Mouse (Mus musculus) liver, embryonic 14.5 days (tissue): ENCODE results near the gene Camk2n1. TPM values are rescaled to one million over a fixed set of nuclear protein-coding genes. Genes with fewer than 3 reads are reported as not detected.

Experiments
- ATAC-seq: fragments of 200-750 bp; cut with Nextera tagmentation; 2 replicates; pipeline ENCODE4 v1.8.0; 2017; ENCODE audit warnings: moderate number of reproducible peaks, mild to moderate bottlenecking, moderate library complexity; ENCODE audit not compliant: insufficient read depth
- DNase-seq, 3 experiments: peaks; one replicate each; pipeline ENCODE4 v3.0.0-alpha.2; 2012 to 2013; ENCODE audit warnings: low read depth in 3 of 3, low spot score in 3 of 3
- H3K27ac ChIP-seq: fragments of 300-500 bp; sonication (generic); 2 replicates; pipeline ENCODE4 v1.5.1; 2014; ENCODE audit warnings: moderate library complexity, mild to moderate bottlenecking, control low read depth, inconsistent platforms
- H3K27me3 ChIP-seq: fragments of 300-500 bp; sonication (generic); 2 replicates; pipeline ENCODE4 v1.6.1; 2014; ENCODE audit warnings: mild to moderate bottlenecking, low read length, moderate library complexity; ENCODE audit not compliant: control insufficient read depth, insufficient read depth
- H3K36me3 ChIP-seq: fragments of 300-500 bp; sonication (generic); replicated peaks from 2 replicates; pipeline ENCODE4 v1.6.1; 2014; ENCODE audit warnings: low read depth; ENCODE audit not compliant: control insufficient read depth, insufficient read depth
- H3K4me1 ChIP-seq, 2 experiments: fragments of 200-500 bp in 1 of 2; fragments of 300-500 bp in 1 of 2; sonication (generic) in 1 of 2; replicated peaks; 2 replicates each; pipeline ENCODE4 v1.6.1; 2012 to 2014; ENCODE audit warnings: antibody characterized with exemption in 1 of 2, inconsistent platforms in 1 of 2, low read length in 1 of 2; ENCODE audit not compliant: control insufficient read depth in 2 of 2, insufficient read depth in 2 of 2
- H3K4me2 ChIP-seq: fragments of 300-500 bp; sonication (generic); 2 replicates; pipeline ENCODE4 v1.6.1; 2014; ENCODE audit warnings: low read depth, mild to moderate bottlenecking, control low read depth, moderate library complexity
- H3K4me3 ChIP-seq, 2 experiments: fragments of 200-500 bp in 1 of 2; fragments of 300-500 bp in 1 of 2; sonication (generic) in 1 of 2; 2 replicates each; pipeline ENCODE4 v1.5.1; 2012 to 2014; ENCODE audit warnings: low read depth in 2 of 2, low read length in 2 of 2, mild to moderate bottlenecking in 2 of 2, control low read depth in 1 of 2, inconsistent platforms in 1 of 2, moderate library complexity in 1 of 2; ENCODE audit not compliant: insufficient read depth in 1 of 2
- H3K9ac ChIP-seq: fragments of 300-500 bp; sonication (generic); replicated peaks from 2 replicates; pipeline ENCODE4 v1.6.1; 2014; ENCODE audit warnings: mild to moderate bottlenecking, control low read depth, moderate library complexity
- H3K9me3 ChIP-seq: fragments of 300-500 bp; sonication (generic); 2 replicates; pipeline ENCODE4 v1.6.1; 2016; ENCODE audit warnings: low read length, mixed read lengths; ENCODE audit not compliant: control insufficient read depth
- CTCF ChIP-seq: IDR thresholded peaks from 2 replicates; pipeline ENCODE4 v1.5.1; 2016; ENCODE audit warnings: antibody characterized with exemption, low read depth, control low read depth
- EP300 ChIP-seq: IDR thresholded peaks from 2 replicates; pipeline ENCODE4 v1.6.1; 2016; ENCODE audit warnings: antibody characterized with exemption, low read depth
- WGBS: fragments of 180-500 bp; shearing (Covaris S2); extraction: QIAGEN DNeasy Blood & Tissue Kit; methylation state at CpG from one replicate; pipeline ENCODE4 v1.1.7; 2014; ENCODE audit not compliant: insufficient replicate concordance; 5-methylcytosine and 5-hydroxymethylcytosine counted together
- polyA plus RNA-seq, 2 experiments: library from polyadenylated mRNA; depleted of rRNA in 1 of 2; stranded (reverse) in 1 of 2; unstranded in 1 of 2; fragments of >200 nt; fragmentation: Nextera tagmentation in 1 of 2; extraction: Ambion mirVana in 1 of 2; gene quantifications; 2 replicates each; pipeline versions ENCODE4 v1.2.1 to v1.2.3; 2012 to 2014

Gene Camk2n1
- polyA plus RNA-seq, 2 experiments = 1.1 to 2.6 TPM

- TF ChIP-seq CTCF (no peak), EP300 (no peak)
- H3K9ac ChIP-seq = no peak overlapping the region; the same call in 1 of the 2 replicates
- WGBS = 1% methylated on average over 17 of the region's 17 CpGs
- H3K4me2 ChIP-seq = peak overlapping the region; percentile 50
- H3K9me3 ChIP-seq = no peaks in the 10 kb centered on the region
- peaks cover 67% of the 10 kb centered on the region for H3K27me3 ChIP-seq
- peak overlapping the region; percentile 39 to 57 for H3K4me3 ChIP-seq
- peaks cover 0 to 4% of the 10 kb centered on the region in 2 experiments; a peak in 2 of 4 replicates for H3K4me1 ChIP-seq
- no peak for DNase-seq
- no peak for ATAC-seq
- H3K36me3 ChIP-seq = no peaks in the 10 kb centered on the region
- H3K27ac ChIP-seq = no peak overlapping the region
These were observed 1.8 kb downstream of the Camk2n1 start for GRCm38 (mm10) chr4:138455956-138456341.

GRCm38 (mm10) chr4:138456536-138456935 is 2.4 kb downstream of the Camk2n1 start:
- Histone ChIP-seq H3K27me3 (peaks cover 62% of the 10 kb centered on the region), H3K4me2 (peak overlapping the region; percentile 50), H3K36me3 (no peaks in the 10 kb centered on the region), H3K9ac (no peak overlapping the region), H3K4me1 (peaks cover 0 to 4% of the 10 kb centered on the region in 2 experiments; a peak in 2 of 4 replicates), H3K9me3 (no peaks in the 10 kb centered on the region), H3K4me3 (peak overlapping the region; percentile 39 to 57), H3K27ac (no peak overlapping the region)
- WGBS = 7% methylated on average over 8 of the region's 8 CpGs
- ATAC-seq (no peak), DNase-seq (no peak)
- TF ChIP-seq CTCF = no peak
- no peak for TF ChIP-seq EP300

- no peak overlapping the region for H3K27ac ChIP-seq
- H3K36me3 ChIP-seq = no peaks in the 10 kb centered on the region
- WGBS = 26% methylated on average over 4 of the region's 4 CpGs
- DNase-seq = no peak
- H3K4me1 ChIP-seq = peaks cover 0 to 4% of the 10 kb centered on the region in 2 experiments; a peak in 2 of 4 replicates
- TF ChIP-seq CTCF (no peak), EP300 (no peak)
- H3K9ac ChIP-seq = no peak overlapping the region
- no peak for ATAC-seq
- no peaks in the 10 kb centered on the region for H3K9me3 ChIP-seq
- H3K4me2 ChIP-seq = no peak overlapping the region
- no peak overlapping the region for H3K4me3 ChIP-seq
- peaks cover 56% of the 10 kb centered on the region for H3K27me3 ChIP-seq
These were observed 3.0 kb downstream of the Camk2n1 start for GRCm38 (mm10) chr4:138457091-138457490.

GRCm38 (mm10) chr4:138458171-138458570 is 4.1 kb downstream of the Camk2n1 start:
- Histone ChIP-seq H3K27me3 (peaks cover 45% of the 10 kb centered on the region), H3K4me3 (no peak overlapping the region), H3K27ac (no peak overlapping the region), H3K9me3 (no peaks in the 10 kb centered on the region), H3K4me1 (peaks cover 0 to 8% of the 10 kb centered on the region in 2 experiments; a peak in 2 of 4 replicates), H3K9ac (no peak overlapping the region), H3K4me2 (no peak overlapping the region), H3K36me3 (no peaks in the 10 kb centered on the region)
- no peak for DNase-seq
- 48% methylated on average over 7 of the region's 7 CpGs for WGBS
- no peak for ATAC-seq
- TF ChIP-seq CTCF (no peak), EP300 (no peak)

DNA sequence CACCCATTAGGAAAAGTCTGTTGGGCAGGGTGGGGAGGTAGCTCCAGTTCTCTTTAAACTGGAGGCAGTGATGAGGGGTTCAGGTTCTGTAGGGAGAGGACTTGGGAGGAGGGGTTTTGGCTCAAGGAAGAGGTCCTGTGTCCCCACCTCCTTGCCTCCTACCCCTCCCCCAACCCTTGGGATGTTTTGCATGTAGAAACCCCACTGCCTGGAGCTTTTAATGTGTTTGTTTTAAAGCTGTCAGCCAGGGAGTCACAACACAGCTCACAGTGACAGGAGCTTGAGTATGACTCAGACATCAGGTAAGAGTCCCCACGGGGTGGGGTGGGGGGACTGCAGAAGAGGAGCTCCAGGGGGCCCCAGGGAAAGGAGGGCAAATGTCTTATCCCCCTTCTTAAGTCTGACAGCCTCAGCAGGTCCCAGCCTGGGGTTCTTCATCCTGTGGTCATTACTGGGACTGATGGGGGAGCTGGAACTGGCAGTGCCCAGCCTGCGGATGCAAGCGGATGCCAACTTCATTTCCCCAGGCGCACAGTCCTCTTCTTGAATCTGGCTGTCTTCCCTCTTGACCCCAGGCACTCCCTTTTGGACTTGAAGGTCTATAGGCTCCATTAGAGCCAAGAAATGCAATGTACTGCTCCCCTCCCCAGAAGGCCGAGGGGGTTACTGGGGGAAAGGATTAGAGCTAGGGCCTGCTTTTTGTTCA is 4.8 kb downstream of the Camk2n1 start:
- Histone ChIP-seq H3K4me2 (peak overlapping the region; percentile 34; the same call in 1 of the 2 replicates), H3K4me3 (no peak overlapping the region), H3K9me3 (no peaks in the 10 kb centered on the region), H3K4me1 (peaks cover 0 to 12% of the 10 kb centered on the region in 2 experiments; a peak in 2 of 4 replicates), H3K27me3 (peaks cover 44% of the 10 kb centered on the region), H3K9ac (no peak overlapping the region), H3K36me3 (no peaks in the 10 kb centered on the region), H3K27ac (no peak overlapping the region)
- ATAC-seq (no peak), DNase-seq (no peak)
- TF ChIP-seq CTCF (no peak), EP300 (no peak)
- WGBS = 47% methylated on average over 5 of the region's 5 CpGs
